Mouse (Mus musculus) neutrophil, adult 5-6 weeks (primary cell): Measurements from ENCODE around the gene Smarcc1. TPM values are rescaled to one million over a fixed set of nuclear protein-coding genes. Genes with fewer than 3 reads are reported as not detected.
"Not testable (repeated sequence)": the region's sequence is repeated elsewhere in the genome, so short reads cannot be mapped to it uniquely, and the experiment has no call there.

Experiments used
- ATAC-seq: fragments of 151-379, 151-347 bp; 2 replicates; pipeline ENCODE4 v1.8.0; 2017; ENCODE audit warnings: mild to moderate bottlenecking, moderate TSS enrichment; ENCODE audit not compliant: insufficient number of reproducible peaks, poor library complexity, low FRiP score, severe bottlenecking; ENCODE audit errors: extremely low read depth
- total RNA-seq: library from RNA; stranded (forward); fragments of 200-1000 nt; gene quantifications from 2 replicates; pipeline ENCODE4 v1.2.3, GENCODE M21; 2017

The Smarcc1 gene
- 33.5 and 35.1 TPM in 2 replicates for total RNA-seq

DNA sequence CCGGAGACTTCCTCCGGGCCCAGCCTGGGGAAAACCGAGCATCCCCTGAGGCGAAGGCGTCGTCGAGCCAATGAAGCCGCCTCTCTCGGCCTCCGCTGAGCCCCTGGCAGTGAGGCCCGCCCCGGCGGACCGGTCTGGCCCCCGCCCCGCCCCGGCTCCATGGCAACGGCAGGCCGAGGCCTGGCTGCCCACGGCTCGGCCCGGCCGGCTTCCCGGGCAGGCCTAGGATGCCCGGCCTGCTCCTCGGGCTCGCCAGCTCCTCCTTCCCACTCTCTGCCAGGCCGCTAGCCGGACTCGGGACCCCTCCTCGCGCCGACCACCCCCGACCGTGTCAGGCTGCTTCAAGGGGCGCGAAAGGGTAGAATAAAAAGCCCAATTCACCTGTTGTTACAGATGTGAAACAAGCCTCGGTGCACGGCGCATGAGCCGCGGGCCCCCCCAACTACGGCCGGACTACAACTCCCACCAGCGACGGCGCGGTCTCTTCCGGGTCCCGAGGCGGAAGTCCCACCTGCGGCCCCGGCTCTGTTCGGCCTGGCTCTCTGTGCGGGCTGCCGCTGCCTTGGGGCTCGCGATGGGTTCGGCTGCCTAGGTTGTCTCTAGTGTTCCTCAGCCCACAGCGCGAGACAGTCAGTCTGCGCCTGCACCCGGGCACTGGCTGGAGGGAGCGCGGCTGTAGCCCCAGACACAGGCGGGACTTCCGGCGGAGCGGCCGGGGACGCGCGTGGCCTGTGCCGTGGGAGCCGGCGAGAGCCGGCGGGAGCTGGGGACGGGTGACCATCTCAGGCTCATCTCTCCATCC, at the start of gene Smarcc1:
TSS of gene Smarcc1 (plus strand) at position 732 of the 802 bp plus-strand sequence.
- ATAC-seq, result peak; percentile 86

DNA sequence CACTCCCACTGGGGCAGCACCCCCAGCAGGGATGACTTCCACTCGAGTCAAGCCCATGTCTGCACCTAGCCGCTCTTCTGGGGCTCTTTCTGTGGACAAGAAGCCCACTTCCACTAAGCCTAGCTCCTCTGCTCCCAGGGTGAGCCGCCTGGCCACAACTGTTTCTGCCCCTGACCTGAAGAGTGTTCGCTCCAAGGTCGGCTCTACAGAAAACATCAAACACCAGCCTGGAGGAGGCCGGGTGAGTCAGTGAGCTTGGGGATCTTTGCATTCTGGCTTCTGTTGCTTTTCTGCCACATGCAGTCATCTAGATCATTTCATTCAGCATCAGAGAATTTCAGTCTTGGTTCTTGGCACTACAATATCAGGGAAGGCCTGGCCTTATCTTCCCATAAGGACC, 48.8 kb upstream of the Smarcc1 start:
- ATAC-seq, result no peak

DNA sequence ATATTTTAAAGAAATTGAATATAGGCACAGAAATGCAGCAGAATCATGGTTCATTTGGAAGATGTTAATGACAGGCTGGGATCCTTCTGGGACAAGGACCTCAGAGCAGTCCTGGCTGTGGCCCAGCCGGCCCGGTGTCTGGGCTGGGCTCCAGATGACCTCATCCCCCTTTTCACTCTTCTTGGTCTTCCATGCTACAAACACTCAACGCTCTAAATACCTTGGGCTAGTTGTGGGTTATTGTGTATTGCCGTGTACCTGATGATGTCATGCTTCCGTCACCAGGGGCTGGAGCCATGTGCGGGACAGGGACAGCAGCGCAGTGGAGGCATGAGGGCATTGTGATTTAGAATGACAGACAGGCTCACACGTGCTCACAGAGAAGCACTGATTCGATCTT, 47.1 kb upstream of the Smarcc1 start:
- ATAC-seq, result no peak

DNA sequence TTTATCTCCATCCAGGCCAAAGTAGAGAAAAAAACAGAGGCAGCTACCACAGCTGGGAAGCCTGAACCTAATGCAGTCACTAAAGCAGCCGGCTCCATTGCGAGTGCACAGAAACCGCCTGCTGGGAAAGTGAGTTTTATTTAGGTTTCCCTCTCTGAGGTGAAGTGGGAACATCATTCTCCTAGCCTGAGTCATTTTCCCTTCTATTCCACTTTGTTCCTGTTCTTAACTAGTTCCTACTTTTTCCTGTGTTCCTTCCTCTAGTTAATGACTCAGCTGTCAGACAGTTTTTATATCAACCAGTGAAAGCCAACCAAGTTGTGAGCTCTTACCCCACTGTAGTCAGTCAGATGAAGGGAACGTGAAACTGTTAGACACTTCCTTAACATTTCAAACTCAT, 46.5 kb upstream of the Smarcc1 start:
- ATAC-seq, result no peak

DNA sequence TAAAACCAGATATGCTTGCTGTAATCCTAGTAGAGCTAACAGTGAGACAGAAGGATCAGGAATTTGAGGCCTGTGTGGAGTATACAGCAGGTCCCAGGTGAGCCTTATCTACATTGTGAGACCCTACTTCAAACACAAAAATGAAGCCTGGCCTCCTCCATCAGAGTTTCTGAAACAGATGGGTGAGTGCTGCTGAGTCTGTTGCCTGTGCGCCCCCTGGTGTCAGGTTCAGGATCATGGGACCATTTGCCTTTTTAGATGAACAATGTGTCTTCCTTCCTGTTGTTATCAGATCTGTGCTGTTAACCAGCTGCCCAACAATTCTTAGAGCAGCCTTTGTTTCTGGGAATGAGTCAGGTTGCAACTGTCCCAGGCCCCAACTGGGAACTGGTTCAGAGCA, 45.7 kb upstream of the Smarcc1 start:
- peak; percentile 19; the same call in 1 of the 2 replicates for ATAC-seq

DNA sequence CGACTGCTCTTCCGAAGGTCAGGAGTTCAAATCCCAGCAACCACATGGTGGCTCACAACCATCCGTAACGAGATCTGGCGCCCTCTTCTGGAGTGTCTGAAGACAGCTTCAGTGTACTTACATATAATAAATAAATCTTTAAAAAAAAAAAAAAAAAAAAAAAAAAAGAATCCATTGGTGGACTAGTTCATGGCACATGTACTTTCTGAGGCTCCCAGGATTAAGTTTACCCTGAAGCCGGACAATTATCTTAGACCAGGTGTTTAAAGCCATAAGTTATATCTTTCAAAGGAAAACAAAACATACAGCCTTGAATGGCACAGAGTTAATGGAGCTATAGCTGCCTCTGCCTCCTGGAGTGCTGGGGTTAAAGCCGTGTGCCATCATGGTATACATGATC, 41.0 kb upstream of the Smarcc1 start:
- not testable (repeated sequence) for ATAC-seq

DNA sequence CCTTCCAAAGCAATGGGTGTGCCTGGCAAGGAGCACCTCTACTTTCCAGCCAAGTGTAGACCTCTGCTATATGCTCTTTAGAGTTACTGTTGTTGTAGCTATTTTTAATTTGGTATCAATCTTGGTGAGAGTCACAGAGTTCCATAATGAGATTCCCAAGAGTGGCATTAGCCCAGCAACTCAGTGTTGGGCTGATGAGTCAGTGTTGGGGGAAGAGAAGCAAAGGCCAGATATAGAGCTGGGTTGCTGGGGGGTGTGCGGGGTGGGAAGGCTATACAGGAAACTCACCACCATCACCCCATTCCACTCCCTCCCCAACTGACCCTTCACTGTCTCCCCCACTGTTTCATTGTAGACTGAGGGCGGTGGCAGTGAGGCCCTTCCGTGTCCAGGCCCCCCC, 36.4 kb upstream of the Smarcc1 start:
- ATAC-seq, result no peak

DNA sequence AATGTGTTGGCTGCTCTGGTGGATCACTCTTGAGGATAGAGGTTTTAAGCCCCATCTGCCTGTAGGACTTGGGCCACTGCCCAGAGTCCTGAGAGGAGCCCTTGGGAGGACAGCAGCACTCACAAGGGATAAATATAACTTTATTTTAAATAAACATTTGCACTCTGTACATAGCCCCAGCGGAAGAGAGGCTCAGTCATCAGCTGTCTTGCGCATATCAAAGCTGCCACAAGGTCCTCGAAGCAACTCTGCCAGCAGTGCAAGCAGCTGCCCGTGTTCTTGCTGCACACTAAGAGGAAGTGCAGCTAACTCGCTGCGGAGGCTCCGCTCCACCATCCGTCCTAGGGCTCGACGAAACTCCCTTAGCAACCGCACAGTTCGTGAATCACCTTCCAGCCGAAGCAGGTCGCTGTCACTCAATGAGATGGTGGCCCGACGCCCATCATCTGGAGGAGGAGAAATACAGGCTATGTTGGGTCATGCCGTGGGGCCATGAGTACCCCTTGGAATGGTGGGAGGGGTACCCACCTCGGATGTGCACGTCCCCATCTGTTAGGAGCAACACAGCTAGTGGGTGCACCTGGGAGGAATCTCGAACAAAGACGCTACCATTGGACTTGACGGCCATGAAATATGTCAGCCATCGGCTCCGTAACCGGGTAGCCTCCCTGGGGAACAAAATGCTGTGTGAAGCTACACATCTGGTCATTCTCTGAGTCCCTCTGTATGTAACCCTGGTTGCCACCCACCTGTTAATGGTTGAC, 33.1 kb upstream of the Smarcc1 start:
- no peak for ATAC-seq

DNA sequence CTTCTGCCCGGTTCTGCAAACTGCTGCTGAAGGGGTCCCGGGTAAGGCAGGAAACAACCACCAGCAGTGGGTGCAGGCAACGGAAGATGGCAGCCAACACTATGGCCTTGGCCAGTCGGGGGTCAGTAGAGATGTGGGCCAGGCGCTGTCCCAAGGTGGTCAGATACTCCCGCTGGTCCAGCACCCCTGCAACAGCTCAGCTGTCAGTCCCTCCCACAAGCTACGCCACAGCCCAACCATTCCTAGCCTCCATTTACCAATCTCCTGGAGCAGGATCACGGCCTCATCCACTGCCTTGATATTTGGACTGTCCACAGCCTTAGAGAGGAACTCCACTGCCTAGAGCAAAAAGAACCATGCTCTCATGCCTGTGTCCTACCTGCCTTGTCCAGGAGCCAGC, 31.8 kb upstream of the Smarcc1 start:
- ATAC-seq, result no peak

DNA sequence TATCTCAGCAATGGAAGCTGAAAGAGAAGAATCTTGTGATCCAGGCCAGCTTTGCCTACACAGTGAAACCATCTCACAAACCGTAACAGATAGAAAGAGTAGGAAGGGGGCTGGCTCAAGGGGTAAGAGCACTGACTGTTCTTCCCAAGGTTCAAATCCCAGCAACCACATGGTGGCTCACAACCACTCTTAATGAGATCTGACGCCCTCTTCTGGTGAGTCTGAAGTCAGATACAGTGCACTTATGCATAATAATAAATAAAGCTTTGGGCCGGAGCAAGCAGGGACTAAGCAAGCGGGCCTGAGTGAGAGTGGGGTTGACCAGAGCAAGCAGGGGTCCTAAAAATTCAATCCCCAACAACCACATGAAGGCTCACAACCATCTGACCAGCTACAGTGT, 24.2 kb upstream of the Smarcc1 start:
- ATAC-seq, result no peak

DNA sequence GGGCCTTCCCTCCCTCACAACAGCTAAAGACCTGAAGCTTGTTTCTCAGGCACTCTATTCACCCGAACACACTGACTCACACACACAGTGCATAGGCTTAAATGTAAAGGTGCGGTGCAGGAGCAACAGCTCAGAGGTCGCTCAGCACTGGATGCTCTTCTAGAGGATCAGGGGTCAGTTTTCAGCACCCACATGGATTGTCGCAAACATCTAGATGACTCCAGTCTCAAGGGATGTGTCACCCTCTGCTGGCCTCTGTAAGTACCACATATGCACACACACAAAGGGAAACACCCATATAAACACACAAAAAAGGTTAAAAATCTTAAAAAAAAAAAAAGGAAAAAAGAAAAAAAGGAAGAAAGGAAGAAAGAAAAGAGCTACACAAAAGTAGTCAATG, 22.7 kb upstream of the Smarcc1 start:
- ATAC-seq, result no peak

DNA sequence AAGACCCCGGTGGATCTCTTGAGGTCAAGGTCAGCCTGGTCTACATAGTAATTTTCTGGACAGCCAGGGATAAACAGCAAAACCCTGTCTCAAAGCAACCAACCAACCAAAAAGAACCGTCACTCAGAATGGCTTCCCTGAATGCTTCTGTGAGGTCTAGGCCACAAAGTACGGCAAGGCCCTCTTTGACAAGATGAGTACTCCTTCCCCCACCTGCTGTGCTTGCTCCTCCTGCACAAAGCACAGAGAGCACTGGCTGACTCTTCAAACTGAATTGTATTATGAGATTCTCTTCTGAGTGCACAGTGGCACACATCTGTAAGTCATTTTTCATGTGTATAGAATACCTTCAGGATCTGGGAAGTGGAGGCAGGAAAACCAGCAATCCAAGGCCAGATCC, 19.7 kb upstream of the Smarcc1 start:
- ATAC-seq, result no peak

DNA sequence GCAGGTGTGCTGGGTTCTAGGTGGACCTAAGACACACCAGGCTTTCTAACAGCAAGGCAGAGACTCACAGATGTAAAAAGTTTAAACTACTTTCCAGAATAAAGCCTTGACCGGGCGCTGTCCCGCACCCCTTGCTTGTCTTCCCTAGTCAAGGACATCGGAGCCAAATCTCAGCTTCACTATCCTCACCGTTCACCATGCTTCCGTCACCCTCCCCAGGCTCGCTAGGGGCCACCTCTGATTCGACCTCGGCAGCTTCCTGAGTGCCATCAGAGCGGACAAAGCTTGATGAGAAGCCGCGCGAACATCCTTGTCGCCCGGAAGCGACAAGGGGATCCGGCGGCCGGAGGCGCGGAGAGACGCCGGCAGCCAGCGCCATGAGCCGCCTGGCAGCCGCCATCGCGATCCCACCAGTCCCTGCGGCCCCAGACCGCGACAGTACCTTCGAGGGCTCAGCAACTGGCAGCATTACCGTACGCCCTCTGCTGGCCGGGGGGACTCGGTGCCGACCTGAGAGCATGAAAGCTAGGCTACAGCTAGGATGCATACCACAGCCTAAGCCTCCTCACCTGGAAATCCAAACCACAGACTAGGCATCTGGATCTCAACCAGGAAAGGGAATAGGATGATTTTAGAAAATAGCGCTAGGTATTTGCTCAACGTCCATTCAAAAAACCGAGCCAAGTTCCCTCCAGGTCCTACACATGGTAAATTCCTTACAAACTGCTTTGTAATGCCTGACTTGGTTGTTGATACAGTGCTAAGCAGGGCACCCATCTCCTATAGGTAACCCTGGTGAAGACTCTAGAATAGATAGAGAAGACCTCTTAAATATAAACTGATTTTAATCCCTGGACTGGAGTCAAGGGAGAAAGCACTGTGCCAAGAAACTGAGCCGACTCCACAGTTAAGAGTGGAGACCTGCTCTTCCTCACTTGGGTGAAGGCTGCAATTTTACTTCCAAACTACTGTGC, 16.6 kb upstream of the Smarcc1 start:
- peak; percentile 98 for ATAC-seq

DNA sequence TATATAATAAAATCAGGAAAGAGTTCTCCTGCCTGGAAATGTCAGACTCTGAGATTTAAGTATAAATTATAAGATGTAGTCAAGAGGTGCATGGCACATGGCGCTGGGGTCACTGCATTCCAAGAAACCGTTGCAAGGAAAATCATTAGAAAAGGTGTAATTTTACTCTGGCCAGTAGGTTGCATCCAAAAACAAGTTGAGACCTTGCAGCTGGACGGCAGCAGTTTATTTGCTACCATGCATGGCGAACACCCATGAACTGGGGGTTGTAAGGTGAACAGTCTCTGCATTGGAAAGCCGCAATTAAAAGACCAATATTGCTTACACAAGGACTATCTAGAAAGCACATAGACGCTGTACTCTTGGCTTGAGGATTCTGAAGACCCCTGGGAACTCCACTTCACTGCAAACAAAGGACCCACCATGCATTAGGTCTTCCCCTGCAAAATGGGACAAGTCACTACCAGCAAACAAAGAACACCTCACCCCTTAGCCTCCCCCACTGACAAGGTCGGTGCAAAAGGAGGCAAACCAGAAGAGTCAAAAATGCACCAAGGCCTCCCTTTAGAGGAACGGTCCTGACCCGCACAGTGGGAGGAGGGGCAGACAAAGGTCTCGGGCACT, 1.0 kb upstream of the Smarcc1 start:
- no peak; the same call in 1 of the 2 replicates for ATAC-seq

DNA sequence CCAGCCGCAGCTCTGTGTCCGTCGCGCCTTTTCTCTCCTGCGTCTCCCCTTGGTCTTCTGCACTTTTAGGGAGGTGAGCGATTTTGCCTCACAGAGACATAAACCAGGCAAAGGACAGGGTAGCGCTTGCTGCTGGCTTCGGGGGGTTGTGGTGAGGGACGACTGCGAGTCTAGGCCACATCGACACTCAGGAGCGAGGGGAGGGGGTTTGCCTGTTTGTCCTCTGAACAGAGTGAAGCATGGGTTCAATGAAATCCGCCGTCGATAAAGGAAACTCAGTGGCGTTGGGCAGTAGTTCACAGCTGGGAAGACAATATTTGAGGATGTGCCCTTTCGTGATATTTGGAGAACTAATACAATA, 251 bp downstream of the Smarcc1 start, which contains the start of gene Dhx30:
TSS of gene Dhx30 (minus strand) at position 52 of the 361 bp plus-strand sequence.
- no peak for ATAC-seq

DNA sequence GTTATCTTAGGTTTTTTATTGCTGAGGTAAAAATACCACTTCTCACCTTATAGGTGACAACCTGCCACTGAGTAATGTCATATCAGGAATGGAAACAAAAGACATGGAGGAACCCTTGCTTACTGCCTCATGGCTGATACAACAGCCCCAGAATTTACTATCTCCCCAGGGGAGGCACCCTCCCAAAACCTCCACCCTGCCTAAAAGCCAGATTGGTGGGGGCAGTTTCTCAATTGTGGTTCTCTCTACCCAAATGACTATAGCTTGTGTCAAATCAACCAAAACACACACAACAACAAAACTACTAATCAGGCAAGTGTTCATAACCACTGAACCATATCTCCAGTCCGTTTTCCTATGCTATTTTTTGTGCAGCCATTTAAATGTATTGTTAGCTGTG, 741 bp downstream of the Smarcc1 start:
- ATAC-seq, result no peak

DNA sequence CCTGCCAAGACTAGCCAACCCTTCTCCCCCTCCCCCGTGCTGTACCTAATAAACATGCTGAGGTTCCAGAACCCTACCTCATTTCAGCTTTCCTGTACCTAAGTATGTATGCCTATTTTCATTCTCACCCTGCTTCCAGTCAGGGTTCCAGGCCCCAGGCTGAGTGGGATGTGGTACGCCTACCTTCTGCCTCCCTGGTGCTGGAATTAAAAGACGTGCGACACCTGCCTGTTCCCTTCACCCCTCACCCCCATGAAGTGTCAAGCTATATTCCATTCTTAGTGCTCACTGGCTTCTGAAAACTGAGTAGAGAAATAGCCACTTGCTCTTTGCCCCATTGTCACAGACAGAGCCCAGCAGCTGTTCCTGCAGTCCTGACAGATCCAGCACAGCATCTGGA, 3.9 kb downstream of the Smarcc1 start:
- ATAC-seq, result no peak

DNA sequence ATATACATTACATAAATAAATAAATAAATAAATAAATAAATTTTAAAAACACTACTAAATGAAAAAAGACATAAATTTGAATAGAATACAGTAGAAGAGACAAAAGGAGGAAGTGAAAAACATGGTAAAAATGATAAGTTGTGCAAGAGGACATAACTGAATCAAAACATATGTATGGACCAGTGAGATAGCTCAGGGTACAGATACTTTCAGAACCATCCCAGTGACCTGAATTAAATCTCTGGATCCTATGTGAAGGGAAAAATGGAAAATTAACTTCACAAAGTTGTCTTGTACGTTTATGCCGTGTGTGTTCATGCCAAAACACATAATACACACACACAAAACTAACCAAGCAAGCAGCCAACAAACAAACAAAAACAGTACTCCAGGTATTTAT, 5.8 kb downstream of the Smarcc1 start:
- ATAC-seq, result no peak

DNA sequence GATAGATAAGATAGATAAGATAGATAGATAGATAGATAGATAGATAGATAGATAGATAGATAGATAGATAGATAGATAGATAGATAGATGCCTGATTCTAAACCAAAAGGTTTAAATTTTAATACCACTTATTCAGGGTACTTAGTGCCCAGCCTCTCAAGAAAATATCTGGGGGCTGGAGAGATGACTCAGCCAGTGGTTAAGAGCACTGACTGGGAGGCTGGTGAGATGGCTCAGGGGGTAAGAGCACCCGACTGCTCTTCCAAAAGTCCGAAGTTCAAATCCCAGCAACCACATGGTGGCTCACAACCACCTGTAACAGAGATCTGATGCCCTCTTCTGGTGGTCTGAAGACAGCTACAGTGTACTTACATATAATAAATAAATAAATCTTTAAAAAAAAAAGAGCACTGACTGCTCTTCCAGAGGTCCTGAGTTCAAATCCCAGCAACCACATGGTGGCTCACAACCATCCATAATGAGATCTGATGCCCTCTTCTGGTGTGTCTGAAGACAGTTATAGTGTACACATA, 6.6 kb downstream of the Smarcc1 start:
- not testable (repeated sequence) for ATAC-seq
